Mouse (Mus musculus) midbrain, embryonic 13.5 days (tissue): ENCODE results near the gene Tap1. TPM values are rescaled to one million over a fixed set of nuclear protein-coding genes. Genes with fewer than 3 reads are reported as not detected.
"Not testable (repeated sequence)": the region's sequence is repeated elsewhere in the genome, so short reads cannot be mapped to it uniquely, and the experiment has no call there.

Source experiments
- ATAC-seq: fragments of 200-750 bp; cut with Nextera tagmentation; 2 replicates; pipeline ENCODE4 v1.8.0; 2017; ENCODE audit warnings: mild to moderate bottlenecking, moderate TSS enrichment, moderate library complexity
- H3K27ac ChIP-seq: fragments of 300-500 bp; sonication (generic); 2 replicates; pipeline ENCODE4 v1.5.1; 2015; ENCODE audit warnings: inconsistent platforms, mild to moderate bottlenecking, moderate library complexity
- H3K27me3 ChIP-seq: fragments of 300-500 bp; sonication (generic); 2 replicates; pipeline ENCODE4 v1.6.1; 2015; ENCODE audit warnings: mild to moderate bottlenecking, inconsistent platforms
- H3K36me3 ChIP-seq: fragments of 300-500 bp; sonication (generic); 2 replicates; pipeline ENCODE4 v1.6.1; 2015; ENCODE audit warnings: mild to moderate bottlenecking, inconsistent platforms
- H3K4me1 ChIP-seq: fragments of 300-500 bp; sonication (generic); replicated peaks from 2 replicates; pipeline ENCODE4 v1.6.1; 2015; ENCODE audit warnings: inconsistent platforms
- H3K4me2 ChIP-seq: fragments of 300-500 bp; sonication (generic); replicated peaks from 2 replicates; pipeline ENCODE4 v1.6.1; 2015; ENCODE audit warnings: moderate library complexity, mild to moderate bottlenecking, inconsistent platforms
- H3K4me3 ChIP-seq: fragments of 300-500 bp; sonication (generic); replicated peaks from 2 replicates; pipeline ENCODE4 v1.5.1; 2015; ENCODE audit warnings: mild to moderate bottlenecking, inconsistent platforms
- H3K9ac ChIP-seq: fragments of 300-500 bp; sonication (generic); replicated peaks from 2 replicates; pipeline ENCODE4 v1.6.1; 2015; ENCODE audit warnings: mild to moderate bottlenecking, inconsistent platforms
- H3K9me3 ChIP-seq: fragments of 300-500 bp; sonication (generic); 2 replicates; pipeline ENCODE4 v1.6.1; 2016; ENCODE audit warnings: mild to moderate bottlenecking, inconsistent platforms
- WGBS: fragments of 180-500 bp; shearing (Covaris S2); methylation state at CpG from one replicate; pipeline ENCODE4 v1.1.7; 2015; 5-methylcytosine and 5-hydroxymethylcytosine counted together
- polyA plus RNA-seq: library from polyadenylated mRNA; unstranded; fragments of >200 nt; fragmentation: Nextera tagmentation; extraction: Ambion mirVana; gene quantifications from 2 replicates; pipeline ENCODE4 v1.2.1, GENCODE M21; 2015

Gene Tap1
- polyA plus RNA-seq, 1 experiment from 2014 or later, result 0.46 TPM

GRCm38 (mm10) chr17:34207456-34207855, 20.1 kb downstream of the Tap1 start:
- H3K9ac ChIP-seq, result no peak overlapping the region
- H3K4me3 ChIP-seq, result no peak overlapping the region
- H3K4me2 ChIP-seq, result no peak overlapping the region
- H3K27ac ChIP-seq, result no peak overlapping the region
- 68% methylated on average over 3 of the region's 3 CpGs for WGBS
- no peaks in the 10 kb centered on the region for H3K9me3 ChIP-seq
- peaks cover 75% of the 10 kb centered on the region for H3K27me3 ChIP-seq
- no peak for ATAC-seq
- peaks cover 14% of the 10 kb centered on the region for H3K4me1 ChIP-seq
- H3K36me3 ChIP-seq, result no peaks in the 10 kb centered on the region

- no peak for ATAC-seq
- Histone ChIP-seq H3K27me3 (peaks cover 76% of the 10 kb centered on the region), H3K4me2 (no peak overlapping the region), H3K36me3 (no peaks in the 10 kb centered on the region), H3K27ac (no peak overlapping the region), H3K9me3 (no peaks in the 10 kb centered on the region), H3K9ac (no peak overlapping the region), H3K4me1 (peaks cover 14% of the 10 kb centered on the region), H3K4me3 (no peak overlapping the region)
- WGBS, result 98% methylated on average over 9 of the region's 9 CpGs
Measured at GRCm38 (mm10) chr17:34207866-34208265, 20.5 kb downstream of the Tap1 start.

- Histone ChIP-seq H3K9ac (no peak overlapping the region), H3K4me1 (peaks cover 14% of the 10 kb centered on the region), H3K36me3 (no peaks in the 10 kb centered on the region), H3K9me3 (no peaks in the 10 kb centered on the region), H3K4me2 (no peak overlapping the region), H3K27ac (no peak overlapping the region), H3K27me3 (peaks cover 76% of the 10 kb centered on the region), H3K4me3 (no peak overlapping the region)
- 28% methylated on average over 10 of the region's 10 CpGs for WGBS
- ATAC-seq, result no peak
Measured at GRCm38 (mm10) chr17:34208421-34208820, 21.1 kb downstream of the Tap1 start.

- Histone ChIP-seq H3K4me2 (no peak overlapping the region), H3K4me3 (no peak overlapping the region), H3K27me3 (peaks cover 80% of the 10 kb centered on the region), H3K4me1 (peaks cover 11% of the 10 kb centered on the region), H3K36me3 (no peaks in the 10 kb centered on the region), H3K27ac (no peak overlapping the region), H3K9me3 (no peaks in the 10 kb centered on the region), H3K9ac (no peak overlapping the region)
- ATAC-seq, result no peak
- WGBS, result 51% methylated on average over 3 of the region's 3 CpGs
Measured at GRCm38 (mm10) chr17:34209680-34210079, 22.3 kb downstream of the Tap1 start.

GRCm38 (mm10) chr17:34210599-34210998, 23.2 kb downstream of the Tap1 start:
- 86% methylated on average over 3 of the region's 3 CpGs for WGBS
- H3K36me3 ChIP-seq, result no peaks in the 10 kb centered on the region
- H3K9ac ChIP-seq, result no peak overlapping the region
- H3K27ac ChIP-seq, result no peak overlapping the region
- no peak for ATAC-seq
- no peak overlapping the region for H3K4me3 ChIP-seq
- no peaks in the 10 kb centered on the region for H3K9me3 ChIP-seq
- no peak overlapping the region for H3K4me2 ChIP-seq
- H3K27me3 ChIP-seq, result peaks cover 79% of the 10 kb centered on the region
- peaks cover 5% of the 10 kb centered on the region; the same call in 1 of the 2 replicates for H3K4me1 ChIP-seq

GRCm38 (mm10) chr17:34211746-34212365, 24.5 kb downstream of the Tap1 start:
- WGBS, result 19% methylated on average over 23 of the region's 23 CpGs
- peaks cover 5% of the 10 kb centered on the region; the same call in 1 of the 2 replicates for H3K4me1 ChIP-seq
- no peaks in the 10 kb centered on the region for H3K36me3 ChIP-seq
- H3K27ac ChIP-seq, result no peak overlapping the region
- H3K4me3 ChIP-seq, result no peak overlapping the region
- H3K27me3 ChIP-seq, result peaks cover 67% of the 10 kb centered on the region
- no peak for ATAC-seq
- H3K9me3 ChIP-seq, result no peaks in the 10 kb centered on the region
- H3K4me2 ChIP-seq, result no peak overlapping the region
- H3K9ac ChIP-seq, result no peak overlapping the region

GRCm38 (mm10) chr17:34213936-34214335, 26.6 kb downstream of the Tap1 start:
- H3K36me3 ChIP-seq, result no peaks in the 10 kb centered on the region
- no peaks in the 10 kb centered on the region for H3K9me3 ChIP-seq
- ATAC-seq, result no peak
- H3K4me1 ChIP-seq, result peaks cover 5% of the 10 kb centered on the region; the same call in 1 of the 2 replicates
- H3K27ac ChIP-seq, result no peak overlapping the region
- H3K9ac ChIP-seq, result no peak overlapping the region; the same call in 1 of the 2 replicates
- H3K4me3 ChIP-seq, result no peak overlapping the region
- H3K27me3 ChIP-seq, result peaks cover 58% of the 10 kb centered on the region
- no peak overlapping the region for H3K4me2 ChIP-seq
- WGBS, result 41% methylated on average over 21 of the region's 21 CpGs

GRCm38 (mm10) chr17:34215176-34215575, 27.8 kb downstream of the Tap1 start:
- H3K9ac ChIP-seq, result no peak overlapping the region
- no peak for ATAC-seq
- no peak overlapping the region for H3K27ac ChIP-seq
- H3K36me3 ChIP-seq, result no peaks in the 10 kb centered on the region
- no peaks in the 10 kb centered on the region for H3K9me3 ChIP-seq
- no peak overlapping the region for H3K4me3 ChIP-seq
- peaks cover 5% of the 10 kb centered on the region; the same call in 1 of the 2 replicates for H3K4me1 ChIP-seq
- peaks cover 53% of the 10 kb centered on the region for H3K27me3 ChIP-seq
- no peak overlapping the region for H3K4me2 ChIP-seq
- WGBS, result 86% methylated on average over 12 of the region's 12 CpGs

GRCm38 (mm10) chr17:34217216-34217928, 30.0 kb downstream of the Tap1 start:
- Histone ChIP-seq H3K27ac (no peak overlapping the region), H3K4me1 (no peaks in the 10 kb centered on the region), H3K27me3 (peaks cover 32% of the 10 kb centered on the region), H3K9me3 (no peaks in the 10 kb centered on the region), H3K36me3 (no peaks in the 10 kb centered on the region), H3K4me2 (no peak overlapping the region), H3K9ac (no peak overlapping the region), H3K4me3 (no peak overlapping the region)
- 89% methylated on average over 8 of the region's 8 CpGs for WGBS
- no peak for ATAC-seq

GRCm38 (mm10) chr17:34217986-34218385, 30.6 kb downstream of the Tap1 start:
- no peaks in the 10 kb centered on the region for H3K36me3 ChIP-seq
- peaks cover 26% of the 10 kb centered on the region for H3K27me3 ChIP-seq
- no peak for ATAC-seq
- no peak overlapping the region for H3K9ac ChIP-seq
- no peak overlapping the region for H3K4me3 ChIP-seq
- no peak overlapping the region for H3K27ac ChIP-seq
- H3K9me3 ChIP-seq, result no peaks in the 10 kb centered on the region
- H3K4me1 ChIP-seq, result no peaks in the 10 kb centered on the region
- no peak overlapping the region for H3K4me2 ChIP-seq
- whole genome bisulfite sequencing, result 89% methylated on average over 5 of the region's 5 CpGs

GRCm38 (mm10) chr17:34218675-34219074, 31.3 kb downstream of the Tap1 start:
- no peak overlapping the region for H3K27ac ChIP-seq
- H3K4me2 ChIP-seq, result no peak overlapping the region
- H3K4me1 ChIP-seq, result no peaks in the 10 kb centered on the region
- 89% methylated on average over 11 of the region's 11 CpGs for WGBS
- H3K36me3 ChIP-seq, result no peaks in the 10 kb centered on the region
- no peak overlapping the region for H3K4me3 ChIP-seq
- H3K9ac ChIP-seq, result no peak overlapping the region
- H3K27me3 ChIP-seq, result peaks cover 20% of the 10 kb centered on the region
- no peaks in the 10 kb centered on the region for H3K9me3 ChIP-seq
- ATAC-seq, result no peak

GRCm38 (mm10) chr17:34219096-34219495, 31.7 kb downstream of the Tap1 start:
- H3K9me3 ChIP-seq, H3K4me3 ChIP-seq, H3K36me3 ChIP-seq, ATAC-seq, H3K9ac ChIP-seq, H3K4me2 ChIP-seq, H3K4me1 ChIP-seq, H3K27ac ChIP-seq: not testable (repeated sequence)
- peaks cover 15% of the 10 kb centered on the region for H3K27me3 ChIP-seq
- 90% methylated on average over 9 of the region's 11 CpGs for WGBS
